Mouse (Mus musculus): ENCODE data around the gene Whrn. TPM values are rescaled to one million over a fixed set of nuclear protein-coding genes. Genes with fewer than 3 reads are reported as not detected.

Whrn gene
- total RNA-seq, 4 experiments from 2014 or later, result 2.5 to 4.4 (median 4.0) TPM

GRCm38 (mm10) chr4:63452555-63452954 lies 43.2 kb downstream of the Whrn start:
- no peak for DNase-seq (ENCODE audit: low spot score in 2 of 2)

- no peak for DNase-seq (ENCODE audit: low spot score in 2 of 2)
Measured at GRCm38 (mm10) chr4:63450551-63450950, 45.2 kb downstream of the Whrn start.

- DNase-seq (ENCODE audit: low spot score in 2 of 2), result no peak
Measured at GRCm38 (mm10) chr4:63444362-63445066, 51.3 kb downstream of the Whrn start.

- no peak for DNase-seq (ENCODE audit: low spot score in 2 of 2)
Measured at GRCm38 (mm10) chr4:63443101-63443500, 52.7 kb downstream of the Whrn start.

GRCm38 (mm10) chr4:63441616-63442015 lies 54.2 kb downstream of the Whrn start:
- no peak for DNase-seq (ENCODE audit: low spot score in 2 of 2)

GRCm38 (mm10) chr4:63440262-63440661 lies 55.5 kb downstream of the Whrn start:
- DNase-seq (ENCODE audit: low spot score in 2 of 2), result no peak

- no peak for DNase-seq (ENCODE audit: low spot score in 2 of 2)
Measured at GRCm38 (mm10) chr4:63437968-63438367, 57.8 kb downstream of the Whrn start.

GRCm38 (mm10) chr4:63437119-63437815 lies 58.5 kb downstream of the Whrn start:
- no peak for DNase-seq (ENCODE audit: low spot score in 2 of 2)

- DNase-seq (ENCODE audit: low spot score in 2 of 2), result no peak
Measured at GRCm38 (mm10) chr4:63435402-63435801, 60.4 kb downstream of the Whrn start.

- DNase-seq (ENCODE audit: low spot score in 2 of 2), result no peak
Measured at GRCm38 (mm10) chr4:63431098-63431497, 64.7 kb downstream of the Whrn start.

GRCm38 (mm10) chr4:63430357-63430756 lies 65.4 kb downstream of the Whrn start:
- DNase-seq (ENCODE audit: low spot score in 2 of 2), result no peak

- no peak for DNase-seq (ENCODE audit: low spot score in 2 of 2)
Measured at GRCm38 (mm10) chr4:63426308-63426707, 69.5 kb downstream of the Whrn start.

- no peak for DNase-seq (ENCODE audit: low spot score in 2 of 2)
Measured at GRCm38 (mm10) chr4:63423811-63424210, 72.0 kb downstream of the Whrn start.

GRCm38 (mm10) chr4:63423231-63423630 lies 72.6 kb downstream of the Whrn start:
- DNase-seq (ENCODE audit: low spot score in 2 of 2), result no peak

- no peak for DNase-seq (ENCODE audit: low spot score in 2 of 2)
Measured at GRCm38 (mm10) chr4:63420143-63420920, 75.5 kb downstream of the Whrn start.

- no peak for DNase-seq (ENCODE audit: low spot score in 2 of 2)
Measured at GRCm38 (mm10) chr4:63418270-63418669, 77.5 kb downstream of the Whrn start.

GRCm38 (mm10) chr4:63417318-63417957 lies 78.4 kb downstream of the Whrn start:
- DNase-seq (ENCODE audit: low spot score in 2 of 2), result peak; percentile 49 to 58

- no peak for DNase-seq (ENCODE audit: low spot score in 2 of 2)
Measured at GRCm38 (mm10) chr4:63414951-63415350, 80.8 kb downstream of the Whrn start.

- no peak for DNase-seq (ENCODE audit: low spot score in 2 of 2)
Measured at GRCm38 (mm10) chr4:63411222-63411621, 84.6 kb downstream of the Whrn start.

- peak; percentile 84 to 89 for DNase-seq (ENCODE audit: low spot score in 2 of 2)
Measured at GRCm38 (mm10) chr4:63410583-63410934, 85.2 kb downstream of the Whrn start.

GRCm38 (mm10) chr4:63409908-63410582 lies 85.7 kb downstream of the Whrn start:
- DNase-seq (ENCODE audit: low spot score in 2 of 2), result peak; percentile 75

All from gastrocnemius, adult 8-10 months (tissue).